Mouse (Mus musculus): Measurements from ENCODE around the gene Pramel1.

DNA sequence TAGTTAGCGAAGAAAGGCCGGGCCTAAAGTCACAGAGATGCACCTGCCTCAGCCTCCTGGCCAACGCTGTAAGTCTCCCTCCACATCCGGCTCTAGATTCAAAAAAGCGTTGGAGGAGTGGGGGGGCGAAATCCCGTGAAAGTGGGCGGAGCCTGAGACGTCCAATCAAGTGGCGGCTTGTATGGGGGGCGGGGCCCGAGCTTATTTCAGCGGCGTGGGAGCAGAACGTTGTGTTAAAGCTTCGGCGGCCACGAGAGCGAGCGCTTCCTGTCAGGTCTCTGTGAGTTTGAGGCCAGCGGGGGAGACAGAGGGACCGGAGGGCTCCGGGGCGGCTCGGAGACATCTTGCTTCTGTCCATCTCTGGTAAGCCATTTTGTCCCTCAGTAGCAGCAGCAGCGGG lies at the start of gene Pramel1:
- TF ChIP-seq EP300 (IDR thresholded peaks at IDR 0.05; ENCODE audit: low read depth) (no peak), CTCF (IDR thresholded peaks at IDR 0.05; ENCODE audit: low read depth) (no peak)
